Mouse (Mus musculus) brain, embryonic 18.5 days (tissue): ENCODE results near the gene Olfr6.
"Not testable (repeated sequence)": the region's sequence is repeated elsewhere in the genome, so short reads cannot be mapped to it uniquely, and the experiment has no call there.

Experiments used
- DNase-seq: peaks from one replicate; pipeline ENCODE4 v3.0.0-alpha.2; 2012; ENCODE audit warnings: low read depth, low spot score

The Olfr6 gene

GRCm38 (mm10) chr7:106963837-106964236 is at the start of gene Olfr6:
TSS of gene Olfr6 (minus strand) at chr7:106963937.
- DNase-seq: no peak

GRCm38 (mm10) chr7:107005972-107006371 is 42.2 kb upstream of the Olfr6 start, which contains the start of gene Olfr2:
TSS of gene Olfr2 (minus strand) at chr7:107006072.
- no peak for DNase-seq

- DNase-seq: no peak
These were observed 40.4 kb upstream of the Olfr6 start for GRCm38 (mm10) chr7:107004169-107004568.

- no peak for DNase-seq
These were observed 37.1 kb upstream of the Olfr6 start for GRCm38 (mm10) chr7:107000798-107001197.

GRCm38 (mm10) chr7:106985236-106985635 is 21.5 kb upstream of the Olfr6 start:
- DNase-seq: no peak

- DNase-seq: no peak
These were observed 11.6 kb upstream of the Olfr6 start, which contains the start of gene Olfr711 for GRCm38 (mm10) chr7:106975353-106975752. TSS of gene Olfr711 (minus strand) at chr7:106975453.

GRCm38 (mm10) chr7:106967503-106967902 is 3.8 kb upstream of the Olfr6 start:
- not testable (repeated sequence) for DNase-seq

GRCm38 (mm10) chr7:106948212-106948611 is 15.5 kb downstream of the Olfr6 start, which contains the start of gene Olfr710:
TSS of gene Olfr710 (minus strand) at chr7:106948312.
- no peak for DNase-seq

GRCm38 (mm10) chr7:106932119-106932518 is 31.6 kb downstream of the Olfr6 start, which contains the start of gene Olfr709-ps1:
TSS of gene Olfr709-ps1 (minus strand) at chr7:106932219.
- no peak for DNase-seq

- DNase-seq: not testable (repeated sequence)
These were observed 42.8 kb downstream of the Olfr6 start for GRCm38 (mm10) chr7:106920961-106921360.

GRCm38 (mm10) chr7:106907676-106908075 is 56.1 kb downstream of the Olfr6 start, which contains the start of gene Olfr1532-ps1:
TSS of gene Olfr1532-ps1 (plus strand) at chr7:106908001.
- no peak for DNase-seq
